15 mouse cellular contexts compared by ENCODE assay signal in the genomic region with DNA sequence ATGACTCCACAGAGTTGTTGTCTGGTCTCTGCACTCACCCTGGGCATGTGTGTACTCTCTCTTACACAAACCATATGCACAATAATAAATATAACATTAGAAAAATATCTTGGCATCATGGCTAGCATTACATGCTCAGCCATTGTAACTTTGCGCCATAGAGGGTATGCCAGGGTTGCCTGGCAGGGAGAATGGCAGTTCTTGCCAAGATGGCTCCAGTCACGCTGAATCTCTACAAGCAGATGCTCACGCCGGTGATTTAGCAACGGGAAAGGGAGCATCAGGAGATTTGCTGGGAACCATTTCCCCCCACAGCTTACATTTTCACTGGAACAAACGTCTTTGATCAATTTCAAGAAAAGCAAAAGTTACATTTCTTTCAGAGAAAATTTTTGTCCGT. TPM values are rescaled to one million over a fixed set of nuclear protein-coding genes. Genes with fewer than 3 reads are reported as not detected.
DNase-seq lines count a peak whose midpoint lies in the region; ATAC-seq lines count a peak whose summit lies in the region.
"Had no signal": no experiment of that assay in that cellular context is flagged by ENCODE, and none has a peak within 500 bp of the region (broad histone marks: within the 10 kb centered on the region; RNA-seq: fewer than 3 reads in every experiment).

No protein-coding gene starts in this region.

- 63% methylated on average over 7 of the region's 7 CpGs for WGBS in hindbrain, embryonic 14.5 days
- 88% methylated on average over 7 of the region's 7 CpGs for WGBS in hindbrain, embryonic 11.5 days

- no peaks in the 10 kb centered on the region for H3K27me3 ChIP-seq in hindbrain, embryonic 14.5 days (ENCODE audit: control insufficient read depth, insufficient read depth, low read length)
- no peaks in the 10 kb centered on the region for H3K27me3 ChIP-seq in hindbrain, embryonic 11.5 days (ENCODE audit: control insufficient read depth, insufficient read depth, low read length)
- H3K27me3 ChIP-seq: intestine, embryonic 15.5 days had no signal

- H3K9me3 ChIP-seq in hindbrain, embryonic 14.5 days (ENCODE audit: control insufficient read depth, low read length): no peaks in the 10 kb centered on the region
- H3K9me3 ChIP-seq in hindbrain, embryonic 11.5 days (ENCODE audit: control insufficient read depth, low read length): no peaks in the 10 kb centered on the region
- H3K9me3 ChIP-seq: intestine, embryonic 15.5 days had no signal

- no peaks in the 10 kb centered on the region for H3K36me3 ChIP-seq in hindbrain, embryonic 14.5 days (replicated peaks; ENCODE audit: control insufficient read depth, insufficient read depth)
- no peaks in the 10 kb centered on the region for H3K36me3 ChIP-seq in hindbrain, embryonic 11.5 days (ENCODE audit: control insufficient read depth, insufficient read depth, low read length)
- H3K36me3 ChIP-seq: intestine, embryonic 15.5 days had no signal

- DNase-seq in hindbrain, embryonic 14.5 days (ENCODE audit: low spot score): peak; percentile 64
- no peak for DNase-seq in hindbrain, embryonic 11.5 days (ENCODE audit: low spot score)
- peak; percentile 9 for DNase-seq in NIH3T3 (ENCODE audit: low read depth)
- peak; percentile 52 for DNase-seq in brain, adult 2 months (ENCODE audit: low read depth, low spot score)
- peak; percentile 7 to 24 for DNase-seq in layer of hippocampus, adult 8-10 months (ENCODE audit: low spot score in 2 of 2)
- DNase-seq in retina, embryonic 14.5 days (ENCODE audit: low spot score): no peak
- DNase-seq in thymus, postnatal 25 days: no peak
- DNase-seq in c-Kit-positive CD71-positive TER-119-positive erythroid progenitor cells, embryonic 14.5 days (ENCODE audit: low spot score): no peak
- DNase-seq: adrenal gland, postnatal 36 days; gastrocnemius, postnatal 10 days; thymus, adult 2 months had no signal

- H3K4me1 ChIP-seq in hindbrain, embryonic 14.5 days (replicated peaks; ENCODE audit: control insufficient read depth, insufficient read depth, low read length): no peaks in the 10 kb centered on the region
- H3K4me1 ChIP-seq in hindbrain, embryonic 11.5 days (replicated peaks; ENCODE audit: control insufficient read depth, insufficient read depth, low read length): no peaks in the 10 kb centered on the region
- H3K4me1 ChIP-seq: intestine, embryonic 15.5 days had no signal

- no peak overlapping the region for H3K9ac ChIP-seq in hindbrain, embryonic 14.5 days
- H3K9ac ChIP-seq in hindbrain, embryonic 11.5 days (ENCODE audit: low read depth, low read length): no peak overlapping the region
- H3K9ac ChIP-seq: intestine, embryonic 15.5 days had no signal

- H3K27ac ChIP-seq in hindbrain, embryonic 14.5 days: peak overlapping the region; percentile 63; the same call in 1 of the 2 replicates
- H3K27ac ChIP-seq in hindbrain, embryonic 11.5 days (ENCODE audit: low read depth, low read length): no peak overlapping the region
- H3K27ac ChIP-seq: intestine, embryonic 15.5 days had no signal

- no peak overlapping the region for H3K4me3 ChIP-seq in hindbrain, embryonic 14.5 days (replicated peaks; ENCODE audit: low read length)
- H3K4me3 ChIP-seq in hindbrain, embryonic 11.5 days (ENCODE audit: low read depth, low read length): no peak overlapping the region
- H3K4me3 ChIP-seq: erythroblast, embryonic 14.5 days; intestine, embryonic 15.5 days had no signal

- peak; percentile 55 for ATAC-seq in hindbrain, embryonic 14.5 days (ENCODE audit: low FRiP score)
- no peak for ATAC-seq in hindbrain, embryonic 11.5 days (ENCODE audit: low FRiP score)
- ATAC-seq: intestine, embryonic 15.5 days; lung, postnatal 0 days had no signal

- 0 out of 2 replicates have a peak overlapping the region, but pooled peaks have one; percentile 22 for H3K4me2 ChIP-seq in hindbrain, embryonic 14.5 days (replicated peaks)
- H3K4me2 ChIP-seq in hindbrain, embryonic 11.5 days (replicated peaks; ENCODE audit: low read depth, low read length): no peak overlapping the region
- H3K4me2 ChIP-seq: intestine, embryonic 15.5 days; liver, embryonic 11.5 days had no signal

RNA-seq across cellular contexts. Expression of a gene that starts 46.5 kb away (rescaled TPM):
- not detected in 2 replicates for polyA plus RNA-seq in hindbrain, embryonic 14.5 days (2014; fragmentation: Nextera tagmentation; extraction: Ambion mirVana)
- polyA plus RNA-seq in hindbrain, embryonic 11.5 days (2014; fragmentation: Nextera tagmentation; extraction: Ambion mirVana): not detected in 2 replicates
- under 1 TPM in 1 of 4 experiments, not detected in 3; 0.09 TPM for total RNA-seq in layer of hippocampus, adult 8-10 months (2022)
- polyA plus RNA-seq: erythroblast, embryonic 14.5 days; liver, embryonic 11.5 days; lung, postnatal 0 days had no signal

Comparison
In these comparisons a context has a peak if more than half of its experiments do, and no peak if none do; other contexts are left out.
1. DNase-seq: peak in hindbrain, embryonic 14.5 days (single experiment), NIH3T3 (single experiment), brain, adult 2 months (single experiment) and layer of hippocampus, adult 8-10 months (2 of 2); none in hindbrain, embryonic 11.5 days (single experiment), retina, embryonic 14.5 days (single experiment), thymus, postnatal 25 days (single experiment) and c-Kit-positive CD71-positive TER-119-positive erythroid progenitor cells, embryonic 14.5 days (single experiment).